Mouse (Mus musculus): ENCODE measurements around the gene Ccdc144b.

The Ccdc144b gene

DNA sequence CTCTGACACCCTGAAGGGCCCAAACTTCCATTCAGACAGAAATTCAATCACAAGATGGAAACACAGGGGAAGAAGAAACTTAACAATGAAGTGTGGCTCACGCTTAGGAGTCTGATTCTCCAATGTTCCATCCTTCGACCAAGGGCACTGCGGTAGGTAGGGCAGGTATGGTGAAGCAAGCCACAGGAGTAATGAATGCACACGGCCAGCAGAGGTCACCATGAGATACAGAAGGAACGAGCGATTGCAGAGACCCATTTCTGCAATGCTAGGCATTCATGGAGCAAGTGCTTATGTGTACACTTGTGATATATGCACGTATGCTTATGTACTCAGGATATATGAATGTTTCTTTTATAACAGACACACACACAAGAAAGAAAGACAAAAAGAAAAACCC, 79.8 kb downstream of the Ccdc144b start:
- POLR2A ChIA-PET, result interaction anchor here in 1 of 4 experiments (1.3 kb wide), 1 partner anchor 15 kb away, joined by 4 read pairs; no protein-coding TSS in a partner anchor
- CTCF ChIA-PET, result interaction anchor here in 2 of 4 experiments (1.0 to 1.4 kb wide), 5 partner anchors 87 to 521 kb away, joined by 3 to 5 read pairs (median 3); no protein-coding TSS in a partner anchor

DNA sequence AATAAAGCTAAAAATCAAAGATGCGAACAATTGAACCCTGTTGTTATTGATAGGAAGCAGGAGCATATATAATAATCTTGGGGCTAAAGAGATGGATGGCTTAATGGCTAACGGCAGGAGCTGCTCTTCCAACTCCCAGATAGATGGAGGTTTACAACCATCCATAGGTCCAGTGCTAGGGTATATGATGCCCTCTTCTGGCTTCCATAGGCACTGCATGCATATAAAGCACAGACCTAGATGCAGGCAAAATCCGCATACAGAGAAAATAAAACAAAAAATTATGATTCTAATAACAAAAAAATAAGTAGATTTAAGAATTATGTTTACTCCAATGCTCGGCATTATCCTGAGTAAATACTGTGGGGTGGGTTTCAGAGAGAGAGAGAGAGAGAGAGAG, 80.4 kb downstream of the Ccdc144b start:
- ChIA-PET POLR2A (interaction anchor here in 2 of 4 experiments (0.6 to 2.0 kb wide), 7 partner anchors 14 to 1288 kb away, joined by 3 to 7 read pairs (median 4); partner anchors contain the start of gene Mccc1 (in 1 of the 2)), CTCF (interaction anchor here (0.6 to 1.7 kb wide), 18 partner anchors 9 to 522 kb away, joined by 3 to 6 read pairs (median 4); partner anchors contain the start of gene Mccc1 (in 1 of the 4))

DNA sequence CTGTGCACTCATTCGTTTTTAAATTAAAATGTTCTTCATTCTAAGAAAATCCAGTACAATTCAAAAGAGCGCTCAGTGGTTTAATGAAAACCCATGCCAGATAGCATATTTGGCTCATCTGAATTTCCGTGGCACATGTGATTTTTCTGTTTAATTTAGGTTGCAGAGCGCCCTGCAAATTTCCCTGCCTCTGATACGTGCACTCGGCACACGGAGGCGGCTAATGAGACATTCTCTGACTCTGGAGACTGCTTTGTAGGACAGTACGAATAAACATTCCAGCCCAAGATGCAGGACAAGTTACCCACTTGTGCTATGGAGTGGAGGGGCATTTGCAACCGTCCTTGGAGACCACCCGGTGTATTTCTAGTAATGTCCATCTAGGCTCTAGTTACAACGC, 82.2 kb downstream of the Ccdc144b start:
- CTCF ChIA-PET, result no interaction called here
- POLR2A ChIA-PET, result interaction anchor here in 2 of 4 experiments (0.6 to 2.0 kb wide), 2 partner anchors 29 to 74 kb away, joined by 5 to 7 read pairs; partner anchors contain the start of gene Mccc1 (in 1 of the 2)

DNA sequence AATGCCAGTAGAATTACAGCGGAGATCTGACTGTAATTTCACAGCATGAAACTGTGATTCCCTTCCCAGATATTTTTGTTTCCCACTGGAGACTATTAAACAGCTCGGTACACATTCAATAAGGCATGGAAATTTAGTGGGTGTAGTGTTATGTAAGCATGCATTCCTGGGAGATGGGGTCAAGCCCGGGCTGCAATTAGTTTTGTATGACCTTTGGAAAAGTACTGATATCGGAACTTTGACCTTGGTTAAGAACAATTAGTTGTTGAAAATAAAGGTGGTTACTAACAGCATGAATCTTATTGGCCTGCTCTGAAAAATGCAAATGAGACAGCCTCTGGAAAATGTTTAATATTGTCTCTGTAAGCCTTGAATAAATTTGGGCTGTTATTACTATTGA, 82.9 kb downstream of the Ccdc144b start:
- CTCF ChIA-PET, result no interaction called here
- POLR2A ChIA-PET, result no interaction called here

DNA sequence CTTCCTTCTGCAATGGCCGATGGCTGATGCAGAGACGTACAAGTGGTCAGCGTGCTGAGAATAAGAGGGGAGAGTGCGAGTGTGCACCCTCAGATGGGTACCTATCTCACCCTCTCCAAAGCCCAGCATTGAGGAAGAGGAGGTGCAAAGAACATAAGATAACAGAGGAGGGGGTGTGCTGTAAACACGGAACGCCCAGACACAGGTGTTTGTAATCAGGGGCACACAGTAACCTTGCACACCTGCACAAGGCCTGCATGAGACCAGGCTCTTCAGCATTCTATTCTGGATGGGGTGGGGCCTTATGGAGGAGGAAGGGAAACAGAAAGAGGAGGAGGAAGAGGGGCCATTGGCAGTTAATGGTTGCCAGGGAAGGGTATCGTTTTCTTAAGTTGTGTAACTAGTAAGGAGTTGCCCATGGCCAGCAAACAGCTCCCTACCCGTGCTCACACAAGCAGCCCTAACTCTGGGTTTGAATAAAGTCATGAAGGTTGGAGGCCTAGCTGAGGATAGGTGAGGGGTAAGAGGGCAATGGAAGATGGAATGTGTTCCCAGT, 85.9 kb downstream of the Ccdc144b start:
- POLR2A ChIA-PET, result interaction anchor here in 1 of 4 experiments (1.4 kb wide), 1 partner anchor 27 kb away, joined by 3 read pairs; no protein-coding TSS in a partner anchor

DNA sequence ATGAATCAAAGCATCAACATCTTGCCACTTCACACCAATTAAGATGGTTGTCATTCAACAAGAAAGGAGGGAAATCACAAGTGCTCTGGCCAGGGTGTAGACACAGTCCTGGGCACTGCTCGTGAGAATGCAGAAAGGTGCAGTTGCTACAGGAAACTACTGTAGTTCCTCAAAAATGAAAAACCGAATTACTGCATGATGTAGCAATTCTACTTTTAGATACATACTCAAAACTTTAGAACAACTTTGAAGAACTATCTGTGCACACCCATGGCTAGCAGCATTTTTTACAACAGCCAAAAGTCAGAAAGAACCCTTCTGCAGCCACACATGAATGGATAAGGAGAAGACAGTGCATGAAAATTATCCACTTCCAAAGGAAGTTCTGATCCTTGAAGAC, 86.9 kb downstream of the Ccdc144b start:
- ChIA-PET POLR2A (no interaction called here), CTCF (no interaction called here)

More for the DNA sequence above, 85.9 kb downstream of the Ccdc144b start:
- CTCF ChIA-PET, result no interaction called here

DNA sequence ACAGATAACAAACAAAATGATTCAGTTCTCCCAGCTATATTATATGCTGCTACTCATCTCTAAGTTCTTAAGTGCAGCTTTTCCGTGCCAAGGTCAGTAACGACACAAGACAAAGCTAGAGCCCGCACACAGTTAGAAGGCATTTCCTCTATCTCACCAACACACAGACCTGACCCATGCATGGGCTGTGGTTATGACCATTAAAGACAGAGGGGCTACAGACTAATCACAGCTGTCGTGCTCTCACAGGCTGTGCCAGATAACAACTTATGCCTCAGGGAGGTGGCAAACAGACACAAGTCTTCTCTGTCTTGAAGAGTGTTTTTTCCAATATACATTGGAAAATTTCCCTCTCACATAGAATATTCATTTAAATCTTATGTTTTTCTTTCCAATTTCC, 88.4 kb downstream of the Ccdc144b start:
- ChIA-PET CTCF (no interaction called here), POLR2A (interaction anchor here in 2 of 4 experiments (1.2 to 2.0 kb wide), 3 partner anchors 10 to 41 kb away, joined by 3 to 8 read pairs (median 3); partner anchors contain the start of gene Mccc1 (in 1 of the 2))

DNA sequence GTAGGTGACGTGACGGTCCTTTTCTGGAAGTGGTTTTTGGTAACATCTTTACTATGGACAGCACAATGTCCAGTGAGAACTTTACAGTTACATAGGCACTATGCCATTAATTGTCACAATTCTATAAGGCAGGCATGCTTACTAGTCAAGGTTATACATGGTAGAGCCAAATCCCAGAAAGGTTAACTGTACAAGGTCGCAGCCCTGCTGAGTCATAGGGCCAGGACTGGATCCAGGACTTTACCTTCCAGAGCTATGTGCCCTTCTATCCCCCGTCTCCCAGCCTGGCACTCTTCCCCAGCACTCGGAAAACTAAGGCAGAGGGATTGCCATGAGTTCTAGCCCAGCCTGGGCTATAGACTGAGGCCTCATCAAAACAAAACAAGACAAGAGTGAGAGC, 89.4 kb downstream of the Ccdc144b start:
- ChIA-PET CTCF (interaction anchor here in 3 of 4 experiments (0.5 to 1.6 kb wide), 4 partner anchors 9 to 271 kb away, joined by 3 to 7 read pairs (median 3); no protein-coding TSS in a partner anchor), POLR2A (interaction anchor here in 1 of 4 experiments (1.3 to 8.8 kb wide), 4 partner anchors 9 to 32 kb away, joined by 3 to 50 read pairs (median 6); partner anchors contain the start of gene Dcun1d1)

DNA sequence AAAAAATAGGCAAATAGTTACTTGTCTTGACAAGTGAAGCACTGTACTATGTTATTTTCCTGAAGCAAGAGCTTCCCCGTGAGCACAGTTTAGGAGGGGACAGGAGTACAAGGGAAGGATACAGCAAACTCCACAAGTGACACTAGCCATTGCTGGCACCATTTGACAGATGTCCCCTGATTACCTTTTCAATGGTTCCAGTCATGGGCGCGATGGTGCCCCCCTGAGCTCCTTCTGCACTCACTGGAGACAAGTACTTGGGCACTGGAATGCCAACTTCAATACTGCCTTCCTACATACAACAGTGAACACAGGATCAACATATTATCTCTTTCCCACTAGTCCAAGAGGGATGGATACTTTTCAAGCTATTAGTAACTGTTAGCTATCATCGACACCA, 89.9 kb downstream of the Ccdc144b start:
- ChIA-PET CTCF (interaction anchor here in 3 of 4 experiments (0.6 to 1.6 kb wide), 5 partner anchors 9 to 271 kb away, joined by 3 read pairs; no protein-coding TSS in a partner anchor), POLR2A (interaction anchor here in 1 of 4 experiments (1.3 to 8.8 kb wide), 3 partner anchors 24 to 31 kb away, joined by 3 to 50 read pairs (median 4); partner anchors contain the start of gene Dcun1d1)

DNA sequence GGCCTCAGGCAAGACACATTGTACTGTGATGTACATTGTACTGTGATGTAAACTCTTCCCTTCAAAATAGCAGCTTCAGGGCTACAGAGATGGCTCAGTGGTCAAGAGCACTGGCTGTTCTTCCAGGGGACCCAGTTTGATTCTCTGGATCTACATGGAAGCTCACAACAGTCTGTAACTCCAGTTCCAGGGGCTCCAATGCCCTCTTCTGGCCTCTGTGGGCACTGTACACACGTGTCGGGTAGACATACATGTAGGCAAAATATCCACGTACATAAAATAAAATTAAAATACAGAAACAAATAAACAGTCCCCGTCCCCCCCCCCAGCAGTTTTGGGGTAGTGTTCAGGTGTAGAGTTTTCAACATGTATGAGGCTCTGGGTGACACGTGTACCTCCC, 90.4 kb downstream of the Ccdc144b start:
- CTCF ChIA-PET, result interaction anchor here in 3 of 4 experiments (0.6 to 1.6 kb wide), 6 partner anchors 70 to 504 kb away, joined by 3 read pairs; no protein-coding TSS in a partner anchor
- POLR2A ChIA-PET, result interaction anchor here in 2 of 4 experiments (0.6 to 8.8 kb wide), 4 partner anchors 23 to 188 kb away, joined by 3 to 50 read pairs (median 4); partner anchors contain the start of gene Dcun1d1 (in 1 of the 2)
